Mouse (Mus musculus) G1E (cell line): ENCODE measurements around the gene Ttbk1. TPM values are rescaled to one million over a fixed set of nuclear protein-coding genes. Genes with fewer than 3 reads are reported as not detected.

Experiments used
- ATAC-seq: 2 replicates; pipeline ENCODE4 v1.8.0; 2016; ENCODE audit warnings: mild to moderate bottlenecking; ENCODE audit not compliant: insufficient number of reproducible peaks, poor library complexity, low FRiP score, severe bottlenecking; ENCODE audit errors: extremely low read depth
- DNase-seq: peaks from one replicate; pipeline ENCODE4 v3.0.0; 2012; ENCODE audit warnings: low spot score
- H3K27me3 ChIP-seq: 2 replicates; pipeline ENCODE4 v1.6.1; 2012; ENCODE audit warnings: mild to moderate bottlenecking, low read length, inconsistent platforms; ENCODE audit not compliant: insufficient read depth
- H3K36me3 ChIP-seq: replicated peaks from 2 replicates; pipeline ENCODE3; 2012; ENCODE audit warnings: mild to moderate bottlenecking, inconsistent platforms
- H3K4me1 ChIP-seq: 2 replicates; pipeline ENCODE4 v1.6.1; 2012; ENCODE audit warnings: low read depth, low read length, inconsistent platforms, mixed read lengths; ENCODE audit not compliant: insufficient read depth
- H3K4me3 ChIP-seq: 2 replicates; pipeline ENCODE4 v1.5.1; 2012; ENCODE audit warnings: low read depth, mild to moderate bottlenecking, inconsistent platforms, low read length, moderate library complexity, mixed read lengths
- H3K9me3 ChIP-seq: replicated peaks from 2 replicates; pipeline ENCODE4 v1.6.1; 2012; ENCODE audit warnings: inconsistent platforms
- CTCF ChIP-seq: IDR thresholded peaks from 2 replicates; pipeline ENCODE4 v1.5.1; 2012; ENCODE audit warnings: low read depth, low read length, inconsistent platforms, mixed read lengths
- GATA1 ChIP-seq: IDR thresholded peaks from 2 replicates; pipeline ENCODE4 v1.6.1; 2012; ENCODE audit warnings: borderline replicate concordance, low read length, inconsistent platforms, mixed read lengths
- GATA2 ChIP-seq: IDR thresholded peaks from 2 replicates; pipeline ENCODE4 v1.6.1; 2012; ENCODE audit warnings: low read depth, low read length, inconsistent platforms, borderline replicate concordance
- POLR2AphosphoS5 ChIP-seq: IDR thresholded peaks from 2 replicates; pipeline ENCODE4 v1.6.1; 2012; ENCODE audit warnings: low read depth, low read length, inconsistent platforms; ENCODE audit not compliant: insufficient replicate concordance
- TAL1 ChIP-seq: conservative IDR thresholded peaks from 2 replicates; pipeline ENCODE4 v1.6.1; 2012; ENCODE audit warnings: low read depth, low read length, inconsistent platforms, mixed read lengths
- polyA plus RNA-seq: library from polyadenylated mRNA; stranded (reverse); fragments of >175 nt; gene quantifications from 2 replicates; pipeline ENCODE4 v1.2.3, GENCODE M21; 2012
- total RNA-seq, 2 experiments: library from RNA; stranded (forward) in 1 of 2; stranded (reverse) in 1 of 2; fragments of 200-1000 nt in 1 of 2; fragments of >200 nt in 1 of 2; fragmentation: Nextera tagmentation in 1 of 2; gene quantifications; 2 replicates each; pipeline ENCODE4 v1.2.3; 2014 to 2017

Gene Ttbk1
- total and polyA plus RNA-seq, 3 experiments = 0.01 to 0.11 TPM; not detected in 1

DNA sequence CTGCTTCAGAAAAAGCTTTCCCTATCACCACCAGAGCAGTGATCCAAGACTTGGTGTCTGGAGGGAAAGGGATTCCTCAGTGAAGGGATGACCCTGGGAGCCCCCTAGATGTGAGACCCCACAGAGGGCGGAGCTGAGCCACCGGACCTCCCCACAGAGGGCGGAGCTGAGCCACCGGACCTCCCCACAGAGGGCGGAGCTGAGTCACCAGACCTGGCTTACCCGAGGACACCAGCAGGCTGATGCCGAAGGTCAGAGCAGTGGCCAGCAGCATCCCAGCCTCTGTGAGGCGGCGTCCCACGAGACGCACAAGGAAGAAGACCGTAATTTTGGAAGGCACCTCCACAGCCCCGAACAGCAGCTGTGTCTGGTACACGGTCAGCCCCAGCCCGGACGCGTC, 53.8 kb downstream of the Ttbk1 start:
- no peak for ATAC-seq
- H3K9me3 ChIP-seq = no peaks in the 10 kb centered on the region
- H3K27me3 ChIP-seq = peaks cover 28% of the 10 kb centered on the region

DNA sequence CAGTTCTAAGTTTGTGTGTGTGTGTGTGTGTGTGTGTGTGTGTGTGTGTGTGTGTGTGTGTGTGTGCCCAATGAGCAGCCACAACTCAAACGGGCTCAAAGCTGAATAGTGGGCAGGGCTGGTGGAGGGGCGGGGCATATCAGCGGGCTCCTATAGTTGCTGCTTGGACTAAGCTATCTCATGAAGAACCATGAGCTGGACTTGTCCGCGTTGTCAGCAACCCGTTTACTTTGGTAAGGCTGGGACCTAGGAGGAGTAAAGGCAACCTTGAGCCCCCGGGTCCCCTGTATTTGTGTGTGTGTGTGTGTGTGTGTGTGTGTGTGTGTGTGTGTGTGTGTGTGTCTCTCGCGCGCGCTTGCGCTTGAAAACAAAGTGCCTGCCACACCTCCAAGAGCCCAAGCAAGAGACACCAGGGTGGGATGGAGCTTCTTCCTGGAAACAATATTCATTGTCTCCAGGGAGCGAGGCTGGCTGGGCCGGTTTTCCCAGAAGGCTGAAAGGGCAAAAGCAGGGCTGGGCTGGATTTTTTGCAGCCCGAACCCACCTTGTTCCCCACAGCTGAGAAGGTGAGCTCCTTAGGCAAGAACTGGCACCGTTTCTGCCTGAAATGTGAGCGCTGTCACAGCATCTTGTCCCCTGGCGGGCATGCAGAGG, 58.6 kb downstream of the Ttbk1 start, which contains the start of gene Crip3:
Gene Crip3, plus strand, starts transcription at position 166 of the 654 bp plus-strand sequence.
- no peaks in the 10 kb centered on the region for H3K36me3 ChIP-seq
- no peak for DNase-seq
- no peak within 1 kb of the TSS for H3K4me3 ChIP-seq
- TF ChIP-seq GATA2 = no peak
- no peaks in the 10 kb centered on the region for H3K9me3 ChIP-seq
- H3K27me3 ChIP-seq = peaks cover 18% of the 10 kb centered on the region
- ATAC-seq = no peak
- peaks cover 2% of the 10 kb centered on the region for H3K4me1 ChIP-seq

More for the DNA sequence above, 53.8 kb downstream of the Ttbk1 start:
- Histone ChIP-seq H3K4me1 (peaks cover 2% of the 10 kb centered on the region), H3K36me3 (no peaks in the 10 kb centered on the region), H3K4me3 (no peak overlapping the region)
- no peak for DNase-seq
- no peak for TF ChIP-seq GATA1
- no peak for TF ChIP-seq CTCF
- TF ChIP-seq GATA2 = no peak
- no peak for TF ChIP-seq TAL1
- no peak for TF ChIP-seq POLR2AphosphoS5

DNA sequence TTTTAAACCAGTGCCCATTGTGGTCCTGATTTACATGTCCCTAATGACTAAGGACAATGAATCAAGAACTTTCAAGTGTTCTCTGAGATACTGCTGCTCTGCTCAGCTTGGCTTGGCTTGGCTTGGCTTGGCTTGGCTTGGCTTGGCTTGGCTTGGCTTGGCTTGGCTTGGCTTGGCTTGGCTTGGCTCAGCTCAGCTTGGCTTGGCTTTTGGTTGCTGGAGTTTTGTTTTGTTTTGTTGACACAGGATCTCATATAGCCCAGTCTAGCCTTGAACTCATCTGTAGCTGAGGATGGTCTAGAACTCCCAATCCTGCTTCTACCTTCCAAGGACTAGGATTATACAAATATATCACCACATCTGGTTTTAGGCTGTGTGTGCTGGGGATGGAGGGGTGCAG, 61.0 kb downstream of the Ttbk1 start:
- no peaks in the 10 kb centered on the region for H3K9me3 ChIP-seq
- DNase-seq = no peak
- ATAC-seq = no peak
- H3K36me3 ChIP-seq = no peaks in the 10 kb centered on the region
- H3K4me1 ChIP-seq = no peaks in the 10 kb centered on the region
- TF ChIP-seq GATA1 (no peak), POLR2AphosphoS5 (no peak), GATA2 (no peak), CTCF (no peak), TAL1 (no peak)
- H3K4me3 ChIP-seq = no peak overlapping the region
- H3K27me3 ChIP-seq = peaks cover 18% of the 10 kb centered on the region

DNA sequence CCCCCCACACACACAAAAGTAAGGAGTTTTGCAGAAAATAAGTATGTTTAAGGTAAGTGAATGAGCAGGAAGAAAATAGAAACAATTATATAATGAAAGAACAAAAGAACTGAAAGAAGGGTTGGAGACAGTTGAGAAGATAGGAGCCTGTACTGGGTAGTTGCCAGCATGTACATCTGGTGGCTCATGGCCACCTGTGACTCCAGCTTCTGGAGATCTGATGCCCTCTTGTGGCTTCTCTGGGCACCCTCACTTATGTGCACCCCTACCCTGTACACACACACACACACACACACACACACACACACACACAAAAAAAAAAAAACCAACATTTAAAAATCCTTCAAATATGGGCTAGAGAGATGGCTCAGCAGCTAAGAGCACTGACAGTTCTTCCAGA, 67.8 kb downstream of the Ttbk1 start:
- H3K4me3 ChIP-seq = no peak overlapping the region
- ATAC-seq (no peak), DNase-seq (no peak)
- no peaks in the 10 kb centered on the region for H3K4me1 ChIP-seq
- H3K9me3 ChIP-seq = no peaks in the 10 kb centered on the region
- H3K27me3 ChIP-seq = no peaks in the 10 kb centered on the region
- peaks cover 3% of the 10 kb centered on the region for H3K36me3 ChIP-seq
- TF ChIP-seq POLR2AphosphoS5 = no peak
- no peak for TF ChIP-seq GATA1
- TF ChIP-seq CTCF = no peak
- TF ChIP-seq TAL1 = no peak
- TF ChIP-seq GATA2 = no peak

DNA sequence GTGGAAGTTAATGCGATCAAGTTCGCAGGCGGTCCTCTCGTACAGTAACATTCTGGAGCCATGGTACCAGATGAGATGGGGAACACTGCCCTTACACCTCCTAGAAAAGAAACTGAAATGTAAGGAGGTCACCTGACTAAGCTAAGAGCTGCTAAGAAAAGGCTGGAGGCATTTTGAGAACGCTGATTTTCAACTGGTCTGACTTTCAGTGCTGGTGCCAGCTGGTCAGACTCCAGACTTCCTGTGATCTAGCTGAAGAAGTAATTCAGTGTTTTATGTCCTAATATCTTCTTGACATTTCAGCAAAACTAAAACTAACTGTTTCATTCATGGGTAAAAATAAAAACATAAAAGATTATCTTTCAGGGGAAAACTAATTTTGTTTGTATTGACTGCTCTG, 68.8 kb downstream of the Ttbk1 start:
- DNase-seq (no peak), ATAC-seq (no peak)
- no peaks in the 10 kb centered on the region for H3K27me3 ChIP-seq
- TF ChIP-seq GATA2 (no peak), POLR2AphosphoS5 (no peak), TAL1 (no peak), CTCF (no peak), GATA1 (no peak)
- H3K4me1 ChIP-seq = no peaks in the 10 kb centered on the region
- H3K4me3 ChIP-seq = no peak overlapping the region
- no peaks in the 10 kb centered on the region for H3K9me3 ChIP-seq
- peaks cover 7% of the 10 kb centered on the region for H3K36me3 ChIP-seq

DNA sequence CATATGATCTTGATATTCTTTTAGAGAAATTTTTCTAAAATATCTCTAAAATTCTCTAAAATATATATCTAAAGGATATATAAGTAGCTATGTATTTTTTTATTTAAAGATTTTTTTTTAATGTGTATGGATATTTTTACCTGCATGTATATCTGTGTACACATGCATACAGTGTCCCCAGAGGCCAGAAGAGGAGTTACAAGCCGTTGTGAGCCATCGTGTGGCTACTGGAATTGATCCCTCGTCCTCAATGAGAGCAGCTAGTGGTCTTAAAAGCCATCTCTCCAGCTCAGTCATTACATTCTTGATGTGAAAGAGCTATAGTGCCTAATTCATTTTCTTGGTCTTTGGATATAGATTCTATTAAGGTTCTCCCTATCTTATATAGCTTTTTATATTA, 79.0 kb downstream of the Ttbk1 start:
- TF ChIP-seq TAL1 (no peak), CTCF (0 out of 2 replicates have a peak, but pooled peaks have one; percentile 10), GATA1 (no peak)
- H3K9me3 ChIP-seq = no peaks in the 10 kb centered on the region
- DNase-seq (no peak), ATAC-seq (no peak)
- H3K4me3 ChIP-seq = no peak overlapping the region
- H3K4me1 ChIP-seq = no peaks in the 10 kb centered on the region
- H3K27me3 ChIP-seq = no peaks in the 10 kb centered on the region
- peaks cover 68% of the 10 kb centered on the region for H3K36me3 ChIP-seq

DNA sequence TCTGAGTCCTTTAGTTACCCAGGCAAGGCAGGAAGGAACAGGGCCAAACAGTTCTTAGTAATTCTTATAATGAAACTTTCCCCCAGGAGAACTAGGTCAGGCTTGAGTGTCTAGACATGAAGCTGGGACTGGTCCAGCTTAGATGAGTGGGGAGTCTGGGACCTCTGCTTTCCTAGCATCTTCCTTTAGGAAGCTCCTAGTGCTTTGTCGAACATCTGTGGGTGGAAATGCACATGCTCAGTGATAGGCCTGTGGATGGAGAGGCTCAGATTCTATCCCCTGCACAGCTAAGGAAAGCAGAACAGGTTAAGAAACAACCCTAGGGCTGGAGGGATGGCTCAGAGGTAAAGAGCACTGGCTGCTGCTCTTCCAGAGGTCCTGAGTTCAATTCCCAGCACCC, 92.8 kb downstream of the Ttbk1 start:
- DNase-seq (no peak), ATAC-seq (no peak)
- no peaks in the 10 kb centered on the region for H3K27me3 ChIP-seq
- H3K9me3 ChIP-seq = no peaks in the 10 kb centered on the region
- peaks cover 56% of the 10 kb centered on the region for H3K36me3 ChIP-seq
- H3K4me1 ChIP-seq = no peaks in the 10 kb centered on the region
- TF ChIP-seq GATA1 (no peak), GATA2 (no peak), POLR2AphosphoS5 (no peak), TAL1 (no peak), CTCF (no peak)
- no peak overlapping the region for H3K4me3 ChIP-seq
